Mouse (Mus musculus) hindbrain, embryonic 14.5 days (tissue): Measurements from ENCODE around the gene Cdh1. TPM values are rescaled to one million over a fixed set of nuclear protein-coding genes. Genes with fewer than 3 reads are reported as not detected.

Experiments
- ATAC-seq: fragments of 200-750 bp; cut with Nextera tagmentation; 2 replicates; pipeline ENCODE4 v1.8.0; 2017; ENCODE audit warnings: moderate number of reproducible peaks, mild to moderate bottlenecking, moderate TSS enrichment, moderate library complexity; ENCODE audit not compliant: low FRiP score
- DNase-seq: peaks from one replicate; pipeline ENCODE4 v3.0.0-alpha.2; 2015; ENCODE audit warnings: low spot score
- H3K27ac ChIP-seq: fragments of 300-500 bp; sonication (generic); 2 replicates; pipeline ENCODE4 v1.5.1; 2014; ENCODE audit warnings: mild to moderate bottlenecking, moderate library complexity
- H3K27me3 ChIP-seq: fragments of 300-500 bp; sonication (generic); 2 replicates; pipeline ENCODE4 v1.6.1; 2014; ENCODE audit warnings: mild to moderate bottlenecking, low read length, mixed read lengths; ENCODE audit not compliant: control insufficient read depth, insufficient read depth
- H3K36me3 ChIP-seq: fragments of 300-500 bp; sonication (generic); replicated peaks from 2 replicates; pipeline ENCODE4 v1.6.1; 2014; ENCODE audit not compliant: control insufficient read depth, insufficient read depth
- H3K4me1 ChIP-seq: fragments of 300-500 bp; sonication (generic); replicated peaks from 2 replicates; pipeline ENCODE4 v1.6.1; 2014; ENCODE audit warnings: antibody characterized with exemption, low read length, mixed read lengths; ENCODE audit not compliant: control insufficient read depth, insufficient read depth
- H3K4me2 ChIP-seq: fragments of 300-500 bp; sonication (generic); replicated peaks from 2 replicates; pipeline ENCODE4 v1.6.1; 2014; ENCODE audit warnings: mild to moderate bottlenecking, moderate library complexity
- H3K4me3 ChIP-seq: fragments of 300-500 bp; sonication (generic); replicated peaks from 2 replicates; pipeline ENCODE4 v1.5.1; 2014; ENCODE audit warnings: mild to moderate bottlenecking, low read length
- H3K9ac ChIP-seq: fragments of 300-500 bp; sonication (generic); 2 replicates; pipeline ENCODE4 v1.6.1; 2014
- H3K9me3 ChIP-seq: fragments of 300-500 bp; sonication (generic); 2 replicates; pipeline ENCODE4 v1.6.1; 2016; ENCODE audit warnings: low read length; ENCODE audit not compliant: control insufficient read depth
- WGBS: fragments of 180-500 bp; shearing (Covaris S2); extraction: QIAGEN DNeasy Blood & Tissue Kit; methylation state at CpG from one replicate; pipeline ENCODE4 v1.1.7; 2014; 5-methylcytosine and 5-hydroxymethylcytosine counted together
- polyA plus RNA-seq: library from polyadenylated mRNA; unstranded; fragments of >200 nt; fragmentation: Nextera tagmentation; extraction: Ambion mirVana; gene quantifications from 2 replicates; pipeline ENCODE4 v1.2.1, GENCODE M21; 2014

The Cdh1 gene
- 1.5 and 2.6 TPM in 2 replicates for polyA plus RNA-seq

DNA sequence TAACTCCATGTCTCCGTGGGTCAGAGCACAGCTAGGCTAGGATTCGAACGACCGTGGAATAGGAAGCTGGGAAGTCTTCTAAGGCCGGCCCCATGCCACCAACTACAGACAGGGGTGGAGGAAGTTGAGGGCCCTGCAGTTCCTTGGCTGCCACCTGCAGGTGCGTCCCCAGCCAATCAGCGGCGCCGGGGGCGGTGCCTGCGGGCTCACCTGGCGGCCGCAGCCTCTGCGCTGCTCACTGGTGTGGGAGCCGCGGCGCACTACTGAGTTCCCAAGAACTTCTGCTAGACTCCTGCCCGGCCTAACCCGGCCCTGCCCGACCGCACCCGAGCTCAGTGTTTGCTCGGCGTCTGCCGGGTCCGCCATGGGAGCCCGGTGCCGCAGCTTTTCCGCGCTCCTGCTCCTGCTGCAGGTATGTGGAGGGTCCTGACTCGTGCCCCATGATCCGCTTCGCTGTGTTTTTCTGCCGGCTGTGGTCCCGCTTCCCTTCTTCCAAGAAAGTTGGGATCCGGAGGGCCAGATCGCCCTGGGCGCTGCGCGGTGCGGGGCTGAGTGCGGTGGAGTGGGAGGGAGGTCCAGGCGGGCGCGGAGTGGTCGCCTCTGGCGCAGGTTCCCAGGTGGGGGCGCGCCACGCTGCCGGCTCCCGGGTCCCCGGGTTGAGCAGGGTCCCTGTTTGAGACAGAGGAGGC, at the start of gene Cdh1:
Gene Cdh1, plus strand, starts transcription at position 221 of the 689 bp plus-strand sequence.
- peaks cover 17% of the 10 kb centered on the region; the same call in 1 of the 2 replicates for H3K4me1 ChIP-seq
- H3K4me2 ChIP-seq, result peak within 1 kb of the TSS; percentile 88
- DNase-seq (peak; percentile 39), ATAC-seq (peak; percentile 31; the same call in 1 of the 2 replicates)
- H3K27me3 ChIP-seq, result peaks cover 57% of the 10 kb centered on the region
- H3K9me3 ChIP-seq, result no peaks in the 10 kb centered on the region
- no peaks in the 10 kb centered on the region for H3K36me3 ChIP-seq
- H3K9ac ChIP-seq, result peak within 1 kb of the TSS; percentile 32; the same call in 1 of the 2 replicates
- H3K4me3 ChIP-seq, result peak within 1 kb of the TSS; percentile 42
- WGBS, result under 1% methylated on average over 53 of the region's 53 CpGs
- H3K27ac ChIP-seq, result no peak within 1 kb of the TSS

- no peak overlapping the region for H3K27ac ChIP-seq
- no peaks in the 10 kb centered on the region for H3K36me3 ChIP-seq
- no peaks in the 10 kb centered on the region for H3K4me1 ChIP-seq
- no peak for DNase-seq
- WGBS, result 96% methylated on average over 5 of the region's 5 CpGs
- H3K9me3 ChIP-seq, result peaks cover 7% of the 10 kb centered on the region; the same call in 1 of the 2 replicates
- ATAC-seq, result no peak
- H3K9ac ChIP-seq, result no peak overlapping the region
- no peaks in the 10 kb centered on the region for H3K27me3 ChIP-seq
- no peak overlapping the region for H3K4me3 ChIP-seq
- H3K4me2 ChIP-seq, result no peak overlapping the region
Observed at GRCm38 (mm10) chr8:106554011-106554410, 49.1 kb upstream of the Cdh1 start.

DNA sequence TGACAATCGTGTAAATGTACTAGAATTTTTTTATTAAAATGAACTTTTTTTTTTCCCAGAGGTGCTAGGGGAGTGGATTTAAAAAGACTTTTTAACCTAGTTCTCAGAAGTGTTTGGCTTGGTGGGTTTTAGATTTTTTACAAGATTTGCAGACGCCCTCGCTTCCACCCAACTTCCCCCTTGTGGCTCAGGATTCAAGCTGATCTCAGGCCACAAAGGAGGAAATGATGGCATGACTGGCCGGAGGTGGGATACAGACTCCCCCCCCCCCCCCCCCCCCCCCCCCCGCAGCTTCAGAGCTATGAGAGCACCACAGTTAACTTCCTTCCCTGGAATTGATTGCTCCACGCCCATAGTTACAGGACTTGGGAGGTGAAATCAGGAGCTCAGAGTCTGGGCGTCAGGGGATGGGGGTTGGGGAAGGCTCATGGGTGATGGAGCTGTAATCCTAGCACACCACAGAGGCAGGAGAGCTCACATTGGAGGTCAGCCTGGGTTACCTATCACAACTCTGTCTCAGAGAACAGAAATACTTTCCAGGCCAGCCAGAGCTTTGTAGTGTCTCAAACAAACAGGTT, 47.0 kb upstream of the Cdh1 start:
- WGBS, result 77% methylated on average over 6 of the region's 7 CpGs

GRCm38 (mm10) chr8:106559844-106560243, 43.3 kb upstream of the Cdh1 start:
- Histone ChIP-seq H3K4me2 (no peak overlapping the region), H3K9ac (no peak overlapping the region), H3K27ac (no peak overlapping the region), H3K9me3 (peaks cover 7% of the 10 kb centered on the region; the same call in 1 of the 2 replicates), H3K4me3 (no peak overlapping the region), H3K27me3 (no peaks in the 10 kb centered on the region), H3K4me1 (no peaks in the 10 kb centered on the region), H3K36me3 (no peaks in the 10 kb centered on the region)
- WGBS, result 68% methylated on average over 9 of the region's 9 CpGs
- DNase-seq (no peak), ATAC-seq (no peak)

More for the DNA sequence above, 47.0 kb upstream of the Cdh1 start:
- ATAC-seq (no peak), DNase-seq (no peak)
- Histone ChIP-seq H3K27me3 (no peaks in the 10 kb centered on the region), H3K27ac (no peak overlapping the region), H3K4me3 (no peak overlapping the region), H3K9me3 (peaks cover 7% of the 10 kb centered on the region; the same call in 1 of the 2 replicates), H3K4me2 (no peak overlapping the region), H3K4me1 (no peaks in the 10 kb centered on the region), H3K36me3 (no peaks in the 10 kb centered on the region), H3K9ac (no peak overlapping the region)

GRCm38 (mm10) chr8:106561097-106561865, 41.9 kb upstream of the Cdh1 start:
- DNase-seq (peak; percentile 40), ATAC-seq (no peak)
- Histone ChIP-seq H3K27ac (no peak overlapping the region), H3K27me3 (no peaks in the 10 kb centered on the region), H3K9ac (no peak overlapping the region), H3K4me1 (no peaks in the 10 kb centered on the region), H3K4me2 (no peak overlapping the region), H3K9me3 (peaks cover 7% of the 10 kb centered on the region; the same call in 1 of the 2 replicates), H3K4me3 (no peak overlapping the region), H3K36me3 (no peaks in the 10 kb centered on the region)
- 33% methylated on average over 21 of the region's 21 CpGs for WGBS

DNA sequence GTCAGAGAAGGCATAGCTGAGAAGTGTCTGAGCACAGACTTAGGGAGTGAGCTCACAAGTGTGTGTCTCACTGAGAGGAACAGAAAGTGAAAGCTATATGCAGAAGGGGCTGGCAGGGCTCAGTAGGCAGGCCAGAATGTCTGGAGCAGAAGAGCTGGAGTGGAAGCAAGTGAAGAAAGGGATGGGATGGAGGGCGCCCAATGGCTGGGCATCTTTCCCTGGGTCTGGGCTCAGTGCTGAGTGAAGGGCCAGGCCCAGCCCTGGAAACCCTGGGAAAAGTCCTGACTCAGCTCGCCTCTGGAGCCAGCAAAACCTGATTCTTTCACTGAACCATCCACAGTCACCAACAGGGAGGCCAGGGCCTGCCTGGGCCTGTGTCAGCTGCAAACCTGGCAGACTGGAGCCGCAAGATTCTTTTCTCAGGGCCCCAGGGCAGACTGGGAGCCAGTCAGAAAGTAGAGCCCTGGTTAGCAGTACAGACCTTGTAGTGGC, 39.4 kb upstream of the Cdh1 start:
- Histone ChIP-seq H3K27ac (no peak overlapping the region), H3K4me3 (no peak overlapping the region), H3K27me3 (no peaks in the 10 kb centered on the region), H3K4me1 (no peaks in the 10 kb centered on the region), H3K9ac (no peak overlapping the region), H3K9me3 (no peaks in the 10 kb centered on the region), H3K36me3 (no peaks in the 10 kb centered on the region), H3K4me2 (no peak overlapping the region)
- ATAC-seq (no peak), DNase-seq (no peak)
- 89% methylated on average over 3 of the region's 3 CpGs for WGBS

DNA sequence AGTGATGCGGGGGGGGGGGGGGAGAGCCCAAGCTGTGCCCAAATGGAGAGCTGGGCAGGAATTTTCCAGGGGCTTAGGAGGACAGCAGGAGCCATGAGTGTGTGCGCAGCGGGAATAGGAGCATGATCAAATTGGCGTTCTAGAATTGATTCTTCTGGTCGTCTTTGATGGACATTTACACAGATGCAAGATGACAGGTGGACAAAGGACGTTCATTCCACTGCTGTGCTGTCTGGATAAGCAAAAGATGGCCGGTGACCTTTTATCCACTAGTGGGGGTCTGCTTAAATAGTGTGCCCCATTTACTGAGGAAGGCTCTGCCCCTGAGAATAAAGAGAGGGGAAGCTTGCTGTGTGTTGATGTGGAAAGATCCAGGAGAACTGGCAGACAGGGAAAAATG, 34.1 kb upstream of the Cdh1 start:
- Histone ChIP-seq H3K4me1 (no peaks in the 10 kb centered on the region), H3K27me3 (no peaks in the 10 kb centered on the region), H3K4me2 (no peak overlapping the region), H3K9me3 (no peaks in the 10 kb centered on the region), H3K27ac (no peak overlapping the region), H3K4me3 (no peak overlapping the region), H3K36me3 (no peaks in the 10 kb centered on the region), H3K9ac (no peak overlapping the region)
- DNase-seq, result no peak
- WGBS, result 25% methylated on average over 6 of the region's 7 CpGs
- no peak for ATAC-seq

DNA sequence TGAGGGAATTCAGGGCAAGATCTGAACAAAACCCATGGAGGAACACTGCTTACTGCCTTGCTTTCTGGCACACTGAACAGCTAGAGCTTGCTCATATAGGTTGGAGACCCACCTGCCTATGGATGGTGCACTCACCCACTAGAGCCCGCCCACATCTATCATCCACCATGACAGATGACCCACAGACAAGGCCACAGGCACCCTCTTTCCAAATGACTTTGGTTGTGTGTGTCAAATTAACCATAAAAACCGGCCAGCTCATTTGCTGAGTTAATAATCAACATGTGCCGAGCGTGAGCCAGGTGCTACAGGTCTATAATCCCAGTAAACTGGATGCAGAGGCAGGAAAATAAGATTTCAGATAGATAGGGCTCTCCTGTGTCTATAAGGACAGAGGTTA, 32.8 kb upstream of the Cdh1 start:
- H3K9me3 ChIP-seq, result no peaks in the 10 kb centered on the region
- H3K36me3 ChIP-seq, result no peaks in the 10 kb centered on the region
- DNase-seq (no peak), ATAC-seq (no peak)
- H3K27me3 ChIP-seq, result no peaks in the 10 kb centered on the region
- H3K4me3 ChIP-seq, result no peak overlapping the region
- no peak overlapping the region for H3K27ac ChIP-seq
- WGBS, result 64% methylated on average over 4 of the region's 4 CpGs
- H3K9ac ChIP-seq, result no peak overlapping the region
- no peaks in the 10 kb centered on the region for H3K4me1 ChIP-seq
- H3K4me2 ChIP-seq, result no peak overlapping the region

DNA sequence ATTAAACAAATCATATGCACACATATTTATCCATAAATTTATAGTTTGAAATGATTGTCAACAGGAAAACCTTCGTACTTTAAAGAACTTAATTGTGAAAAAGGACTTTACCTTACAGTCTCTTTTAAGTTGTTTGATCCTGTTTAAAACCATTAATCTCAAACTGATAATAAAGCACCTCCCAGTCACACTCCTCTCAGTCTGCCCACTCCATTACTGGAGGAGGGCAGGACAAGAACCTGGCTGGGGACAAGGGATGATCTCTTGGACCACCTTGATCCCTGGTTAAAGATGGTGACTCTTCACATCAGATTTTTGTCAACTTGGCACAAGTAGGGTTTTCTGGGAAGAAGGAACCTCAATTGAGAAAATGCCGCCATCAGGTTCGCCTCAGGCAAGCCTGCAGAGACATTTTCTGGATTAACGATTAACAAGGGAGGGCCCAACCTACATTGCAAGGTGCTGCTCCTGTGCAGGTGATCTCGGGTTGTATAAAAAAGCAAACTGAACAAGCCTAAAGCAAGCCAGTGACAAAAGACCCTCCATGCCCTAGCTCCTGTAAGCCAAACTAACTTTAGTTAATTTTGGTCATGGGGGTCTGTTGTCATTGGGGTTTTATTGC, 31.5 kb upstream of the Cdh1 start:
- DNase-seq (no peak), ATAC-seq (no peak)
- no peak overlapping the region for H3K27ac ChIP-seq
- no peak overlapping the region for H3K4me2 ChIP-seq
- no peaks in the 10 kb centered on the region for H3K4me1 ChIP-seq
- WGBS, result 86% methylated on average over 5 of the region's 5 CpGs
- H3K4me3 ChIP-seq, result no peak overlapping the region
- no peaks in the 10 kb centered on the region for H3K9me3 ChIP-seq
- H3K27me3 ChIP-seq, result no peaks in the 10 kb centered on the region
- no peaks in the 10 kb centered on the region for H3K36me3 ChIP-seq
- H3K9ac ChIP-seq, result no peak overlapping the region
